Mouse (Mus musculus) heart, embryonic 12.5 days (tissue): Measurements from ENCODE around the gene Arl6ip5. TPM values are rescaled to one million over a fixed set of nuclear protein-coding genes. Genes with fewer than 3 reads are reported as not detected.

Experiments
- ATAC-seq: fragments of 200-750 bp; cut with Nextera tagmentation; 2 replicates; pipeline ENCODE4 v1.8.0; 2017; ENCODE audit warnings: moderate TSS enrichment, moderate library complexity; ENCODE audit not compliant: insufficient number of reproducible peaks, low FRiP score
- H3K27ac ChIP-seq: fragments of 300-500 bp; sonication (generic); 2 replicates; pipeline ENCODE4 v1.5.1; 2016; ENCODE audit warnings: mild to moderate bottlenecking, moderate library complexity; ENCODE audit not compliant: poor library complexity, severe bottlenecking
- H3K27me3 ChIP-seq: fragments of 300-500 bp; sonication (generic); replicated peaks from 2 replicates; pipeline ENCODE4 v1.6.1; 2016; ENCODE audit warnings: mild to moderate bottlenecking, moderate library complexity
- H3K36me3 ChIP-seq: fragments of 300-500 bp; sonication (generic); 2 replicates; pipeline ENCODE4 v1.6.1; 2016; ENCODE audit warnings: mild to moderate bottlenecking, moderate library complexity
- H3K4me1 ChIP-seq: fragments of 300-500 bp; sonication (generic); replicated peaks from 2 replicates; pipeline ENCODE4 v1.6.1; 2016; ENCODE audit warnings: mild to moderate bottlenecking
- H3K4me2 ChIP-seq: fragments of 300-500 bp; sonication (generic); 2 replicates; pipeline ENCODE4 v1.6.1; 2016; ENCODE audit warnings: mild to moderate bottlenecking, moderate library complexity
- H3K4me3 ChIP-seq: fragments of 300-500 bp; sonication (generic); 2 replicates; pipeline ENCODE4 v1.5.1; 2016; ENCODE audit warnings: mild to moderate bottlenecking
- H3K9ac ChIP-seq: fragments of 300-500 bp; sonication (generic); 2 replicates; pipeline ENCODE4 v1.6.1; 2016; ENCODE audit warnings: mild to moderate bottlenecking, moderate library complexity
- H3K9me3 ChIP-seq: fragments of 300-500 bp; sonication (generic); replicated peaks from 2 replicates; pipeline ENCODE4 v1.6.1; 2016; ENCODE audit warnings: mild to moderate bottlenecking, moderate library complexity
- WGBS: fragments of 180-500 bp; shearing (Covaris S2); methylation state at CpG from one replicate; pipeline ENCODE4 v1.1.7; 2016; 5-methylcytosine and 5-hydroxymethylcytosine counted together
- polyA plus RNA-seq: library from polyadenylated mRNA; unstranded; fragments of >200 nt; fragmentation: Nextera tagmentation; extraction: Ambion mirVana; gene quantifications from 2 replicates; pipeline ENCODE4 v1.2.1, GENCODE M21; 2016

Arl6ip5 gene
- polyA plus RNA-seq, 1 experiment from 2014 or later = 97.9 TPM

- 0 out of 2 replicates have a peak overlapping the region, but pooled peaks have one; percentile 24 for H3K9ac ChIP-seq
- H3K4me1 ChIP-seq = peaks cover 29% of the 10 kb centered on the region
- H3K36me3 ChIP-seq = no peaks in the 10 kb centered on the region
- WGBS = 45% methylated on average over 3 of the region's 3 CpGs
- peak overlapping the region; percentile 68 for H3K27ac ChIP-seq
- H3K27me3 ChIP-seq = no peaks in the 10 kb centered on the region
- no peak overlapping the region for H3K4me3 ChIP-seq
- ATAC-seq = no peak
- no peaks in the 10 kb centered on the region for H3K9me3 ChIP-seq
- H3K4me2 ChIP-seq = no peak overlapping the region
Measured at GRCm38 (mm10) chr6:97208406-97208805, 2.1 kb upstream of the Arl6ip5 start.

- no peaks in the 10 kb centered on the region for H3K9me3 ChIP-seq
- no peak for ATAC-seq
- H3K9ac ChIP-seq = no peak overlapping the region
- WGBS = 56% methylated on average over 3 of the region's 3 CpGs
- H3K36me3 ChIP-seq = no peaks in the 10 kb centered on the region
- no peak overlapping the region for H3K27ac ChIP-seq
- H3K27me3 ChIP-seq = no peaks in the 10 kb centered on the region
- no peak overlapping the region for H3K4me3 ChIP-seq
- peaks cover 31% of the 10 kb centered on the region for H3K4me1 ChIP-seq
- H3K4me2 ChIP-seq = no peak overlapping the region
Measured at GRCm38 (mm10) chr6:97209201-97209600, 1.3 kb upstream of the Arl6ip5 start.

DNA sequence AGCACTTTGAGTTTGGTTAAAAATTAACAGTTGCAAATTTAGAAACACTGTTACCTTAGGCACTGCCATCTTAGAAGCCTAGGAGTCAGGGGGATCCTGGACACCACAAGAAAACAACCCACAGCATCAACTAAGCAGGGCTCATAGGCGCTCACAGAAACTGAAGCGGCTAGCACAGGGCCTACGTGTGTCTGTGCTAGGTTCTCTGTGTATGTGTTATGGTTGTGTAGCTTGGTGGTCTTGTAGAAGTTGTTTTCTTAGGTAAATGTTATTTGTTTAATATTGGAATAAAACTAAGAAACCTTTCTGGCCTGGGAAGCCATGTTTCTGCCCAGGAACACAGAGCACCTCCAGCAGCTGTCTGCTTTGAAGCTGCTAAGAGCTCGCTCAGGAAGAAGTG is 738 bp upstream of the Arl6ip5 start:
- Histone ChIP-seq H3K27me3 (no peaks in the 10 kb centered on the region), H3K4me1 (peaks cover 32% of the 10 kb centered on the region), H3K4me3 (no peak overlapping the region), H3K9ac (no peak overlapping the region), H3K36me3 (peaks cover 4% of the 10 kb centered on the region; the same call in 1 of the 2 replicates), H3K27ac (no peak overlapping the region), H3K9me3 (no peaks in the 10 kb centered on the region; the same call in 1 of the 2 replicates), H3K4me2 (no peak overlapping the region)
- 85% methylated on average over 4 of the region's 4 CpGs for WGBS
- no peak for ATAC-seq

GRCm38 (mm10) chr6:97210962-97211601 is 593 bp downstream of the Arl6ip5 start:
- peak overlapping the region; percentile 94 for H3K9ac ChIP-seq
- H3K4me3 ChIP-seq = peak overlapping the region; percentile 87
- no peaks in the 10 kb centered on the region; the same call in 1 of the 2 replicates for H3K9me3 ChIP-seq
- H3K27ac ChIP-seq = peak overlapping the region; percentile 60
- peak overlapping the region; percentile 79 for H3K4me2 ChIP-seq
- ATAC-seq = peak; percentile 74
- no peaks in the 10 kb centered on the region for H3K27me3 ChIP-seq
- peaks cover 10% of the 10 kb centered on the region for H3K36me3 ChIP-seq
- WGBS = 2% methylated on average over 22 of the region's 22 CpGs
- peaks cover 32% of the 10 kb centered on the region for H3K4me1 ChIP-seq

- H3K9ac ChIP-seq = peak overlapping the region; percentile 66
- peak overlapping the region; percentile 87 for H3K4me3 ChIP-seq
- peak overlapping the region; percentile 79 for H3K4me2 ChIP-seq
- peaks cover 37% of the 10 kb centered on the region for H3K4me1 ChIP-seq
- no peak for ATAC-seq
- H3K36me3 ChIP-seq = peaks cover 10% of the 10 kb centered on the region
- H3K9me3 ChIP-seq = no peaks in the 10 kb centered on the region; the same call in 1 of the 2 replicates
- no peaks in the 10 kb centered on the region for H3K27me3 ChIP-seq
- WGBS = 62% methylated on average over 12 of the region's 12 CpGs
- no peak overlapping the region; the same call in 1 of the 2 replicates for H3K27ac ChIP-seq
Measured at GRCm38 (mm10) chr6:97211981-97212380, 1.5 kb downstream of the Arl6ip5 start.

DNA sequence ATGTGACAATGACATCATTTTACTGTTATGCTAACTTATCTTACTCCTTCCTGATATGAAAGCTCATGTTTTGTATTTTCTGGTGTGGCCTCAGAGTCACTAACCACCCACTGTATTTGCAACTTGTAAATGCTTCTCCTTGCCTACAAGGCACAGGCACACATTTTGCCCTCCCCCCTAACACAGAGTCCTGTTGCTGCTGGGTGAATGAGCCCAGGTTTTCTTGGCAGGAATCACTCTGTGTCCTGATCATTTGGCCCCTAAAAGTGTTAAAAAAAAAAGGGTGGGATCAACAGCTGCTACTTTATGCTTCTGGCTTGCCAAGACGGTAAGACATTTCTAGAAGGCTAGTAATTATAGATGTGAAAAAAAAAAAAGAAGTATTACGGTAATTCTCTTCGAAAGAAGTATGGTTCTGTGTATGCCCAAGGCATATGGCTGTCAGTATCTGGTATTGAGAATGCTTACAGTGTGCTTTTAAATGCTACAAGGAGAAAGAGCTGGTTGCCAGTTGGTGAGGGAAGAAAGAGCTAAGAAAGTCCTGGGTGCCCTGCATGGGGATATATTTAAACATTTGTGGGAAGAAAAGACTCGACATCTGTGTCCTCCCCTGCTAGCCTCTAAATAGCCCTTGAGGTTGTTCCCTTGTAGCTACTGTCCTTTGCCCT is 5.8 kb downstream of the Arl6ip5 start:
- Histone ChIP-seq H3K4me1 (peaks cover 39% of the 10 kb centered on the region), H3K36me3 (peaks cover 10% of the 10 kb centered on the region), H3K4me3 (no peak overlapping the region), H3K27me3 (no peaks in the 10 kb centered on the region), H3K4me2 (no peak overlapping the region), H3K27ac (no peak overlapping the region), H3K9me3 (no peaks in the 10 kb centered on the region; the same call in 1 of the 2 replicates), H3K9ac (no peak overlapping the region)
- 74% methylated on average over 4 of the region's 4 CpGs for WGBS
- ATAC-seq = no peak

GRCm38 (mm10) chr6:97220672-97221071 is 10.2 kb downstream of the Arl6ip5 start:
- H3K27me3 ChIP-seq = no peaks in the 10 kb centered on the region
- ATAC-seq = no peak
- H3K27ac ChIP-seq = no peak overlapping the region
- H3K4me2 ChIP-seq = no peak overlapping the region
- H3K4me3 ChIP-seq = no peak overlapping the region
- no peak overlapping the region for H3K9ac ChIP-seq
- WGBS = 59% methylated on average over 4 of the region's 5 CpGs
- H3K4me1 ChIP-seq = peaks cover 48% of the 10 kb centered on the region
- H3K36me3 ChIP-seq = peaks cover 4% of the 10 kb centered on the region; the same call in 1 of the 2 replicates
- H3K9me3 ChIP-seq = no peaks in the 10 kb centered on the region

DNA sequence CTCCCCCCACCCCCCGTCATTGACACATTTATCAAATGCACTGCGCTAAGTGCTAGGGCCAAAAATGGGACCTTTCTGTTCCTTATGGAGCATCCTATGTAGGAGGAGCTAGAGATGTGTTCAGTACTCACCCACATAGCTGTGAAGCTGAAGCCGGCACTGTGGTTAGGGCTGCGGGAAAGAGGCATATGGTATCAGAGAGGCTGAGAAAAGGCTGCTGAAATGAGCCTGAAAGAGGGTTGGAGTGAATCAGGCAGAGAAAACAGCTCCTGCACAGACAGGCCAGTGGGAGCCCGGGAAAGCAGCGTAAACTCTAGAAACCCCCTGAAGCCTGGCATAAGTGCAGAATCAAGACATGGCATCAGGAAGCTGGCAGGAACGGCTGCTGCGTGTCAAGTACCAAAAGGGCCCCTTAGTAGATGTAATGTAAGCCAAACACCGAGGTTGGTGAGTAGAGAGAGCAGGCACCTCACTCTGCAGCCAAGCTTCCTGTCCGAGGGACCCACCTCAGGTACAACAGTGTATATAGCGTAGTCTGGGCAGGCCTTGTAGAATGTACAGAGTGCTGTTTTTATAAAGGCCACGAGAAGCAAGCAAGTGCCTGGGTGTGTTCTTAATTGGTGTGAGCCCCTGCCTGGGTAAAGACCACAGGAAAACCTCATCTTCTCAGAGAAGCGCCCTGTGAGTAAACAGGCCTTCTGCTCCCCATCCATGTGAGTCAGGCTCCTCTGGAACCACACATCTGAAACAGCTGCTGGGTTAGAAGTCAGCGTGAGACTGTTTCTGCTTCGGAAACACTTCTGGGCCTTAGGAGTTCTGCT is 10.9 kb downstream of the Arl6ip5 start:
- Histone ChIP-seq H3K9me3 (no peaks in the 10 kb centered on the region), H3K9ac (peak overlapping the region; percentile 38; the same call in 1 of the 2 replicates), H3K27ac (peak overlapping the region; percentile 68), H3K27me3 (no peaks in the 10 kb centered on the region), H3K4me2 (no peak overlapping the region), H3K4me1 (peaks cover 55% of the 10 kb centered on the region), H3K4me3 (no peak overlapping the region), H3K36me3 (peaks cover 4% of the 10 kb centered on the region; the same call in 1 of the 2 replicates)
- 62% methylated on average over 15 of the region's 15 CpGs for WGBS
- no peak for ATAC-seq

DNA sequence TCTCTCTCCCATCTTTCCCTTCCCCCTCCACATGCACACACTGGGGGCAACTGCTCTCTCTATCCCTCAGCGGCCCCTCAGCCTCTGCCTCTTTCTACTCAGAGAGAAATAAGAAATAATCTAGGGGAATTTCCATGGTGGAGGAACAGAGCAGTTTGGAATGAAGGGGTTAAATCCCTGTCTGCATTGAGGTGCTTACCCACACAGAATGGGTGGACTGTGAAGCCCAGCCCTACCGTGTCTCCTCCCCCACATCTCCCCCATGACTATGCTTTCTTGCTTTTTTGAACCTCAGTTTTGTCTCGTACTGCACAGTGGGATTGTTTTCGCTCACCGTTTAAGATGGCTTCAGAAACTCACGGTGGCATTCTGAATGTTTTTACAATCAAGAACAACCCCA is 11.8 kb downstream of the Arl6ip5 start:
- WGBS = 59% methylated on average over 6 of the region's 6 CpGs
- Histone ChIP-seq H3K36me3 (peaks cover 4% of the 10 kb centered on the region), H3K4me2 (no peak overlapping the region), H3K9ac (0 out of 2 replicates have a peak overlapping the region, but pooled peaks have one; percentile 38), H3K4me3 (no peak overlapping the region), H3K9me3 (no peaks in the 10 kb centered on the region; the same call in 1 of the 2 replicates), H3K27me3 (no peaks in the 10 kb centered on the region), H3K27ac (peak overlapping the region; percentile 68), H3K4me1 (peaks cover 58% of the 10 kb centered on the region)
- ATAC-seq = no peak; the same call in 1 of the 2 replicates

DNA sequence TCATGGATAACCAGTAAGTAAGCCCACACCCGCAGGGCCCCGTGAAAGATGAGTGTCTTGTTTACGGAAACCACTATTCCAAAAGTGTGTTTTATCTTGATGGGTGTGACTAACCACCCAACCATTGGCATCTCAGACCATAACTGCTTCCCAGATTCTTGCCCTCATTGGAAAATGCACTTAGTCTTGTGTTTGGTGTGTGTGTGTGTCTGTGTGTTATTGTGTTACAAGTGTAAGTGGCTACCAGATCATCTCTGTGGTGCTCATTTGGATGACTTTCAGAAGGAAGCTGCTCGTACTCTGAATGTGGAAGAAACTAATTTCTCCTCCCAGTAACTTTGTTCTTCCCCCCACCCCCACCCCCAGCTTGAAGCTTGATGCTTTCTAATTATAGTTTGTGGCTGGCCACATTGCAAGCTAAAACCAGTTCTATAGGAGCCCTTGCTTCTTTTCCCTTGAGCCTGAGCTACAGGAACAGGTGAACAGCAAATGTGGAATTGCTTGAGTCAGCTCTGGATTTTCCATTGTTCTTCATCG is 12.5 kb downstream of the Arl6ip5 start:
- peak overlapping the region; percentile 81 for H3K27ac ChIP-seq
- H3K4me2 ChIP-seq = peak overlapping the region; percentile 48
- H3K4me3 ChIP-seq = no peak overlapping the region
- no peak overlapping the region for H3K9ac ChIP-seq
- H3K36me3 ChIP-seq = peaks cover 4% of the 10 kb centered on the region
- no peaks in the 10 kb centered on the region for H3K27me3 ChIP-seq
- no peak for ATAC-seq
- H3K4me1 ChIP-seq = peaks cover 58% of the 10 kb centered on the region
- WGBS = 34% methylated on average over 5 of the region's 5 CpGs
- H3K9me3 ChIP-seq = no peaks in the 10 kb centered on the region; the same call in 1 of the 2 replicates
